ENCODE assay signal across 9 mouse cellular contexts in the genomic region with DNA sequence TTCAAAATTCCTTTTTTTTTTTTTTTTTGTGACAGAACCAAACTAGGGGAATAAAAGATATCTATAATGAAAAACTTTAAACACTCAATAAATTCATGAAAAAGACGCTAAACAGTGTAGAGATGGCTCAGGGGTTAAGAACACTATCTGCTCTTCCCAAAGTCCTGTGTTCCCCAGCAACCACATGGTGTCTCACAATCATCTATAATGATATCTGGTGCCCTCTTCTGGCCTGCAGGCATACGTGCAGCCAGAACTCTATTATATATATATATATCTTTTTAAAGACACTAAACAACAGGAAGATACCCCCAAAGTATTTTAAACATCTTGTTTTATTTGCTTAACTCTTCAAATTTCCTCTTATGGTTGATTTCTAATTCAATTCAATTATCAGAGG.
DNase-seq lines count a peak whose midpoint lies in the region; ATAC-seq and TF ChIP-seq lines count a peak whose summit lies in the region.
"Had no signal": no experiment of that assay in that cellular context is flagged by ENCODE, and none has a peak within 500 bp of the region (broad histone marks: within the 10 kb centered on the region; RNA-seq: fewer than 3 reads in every experiment).

No protein-coding gene starts in this region.

- ATAC-seq in kidney, embryonic 15.5 days (replicated peaks; ENCODE audit: low FRiP score) = no peak
- ATAC-seq in activated CD4-positive, CD25-positive, alpha-beta regulatory T cell, adult 4 months = peak; percentile 94
- 0 out of 2 replicates have a peak, but pooled peaks have one; percentile 56 for ATAC-seq in hindbrain, postnatal 0 days

- peak; percentile 67 for TF ChIP-seq CTCF in hindbrain, postnatal 0 days (IDR thresholded peaks at IDR 0.05; ENCODE audit: low read depth)

- no peak overlapping the region for H3K9ac ChIP-seq in kidney, embryonic 15.5 days
- H3K9ac ChIP-seq in hindbrain, postnatal 0 days (replicated peaks; ENCODE audit: low read length) = no peak overlapping the region
- H3K9ac ChIP-seq: liver, embryonic 15.5 days had no signal

- 12% methylated on average over 2 of the region's 2 CpGs for WGBS in kidney, embryonic 15.5 days
- 11% methylated on average over 2 of the region's 2 CpGs for WGBS in hindbrain, postnatal 0 days

- peaks cover 4% of the 10 kb centered on the region; the same call in 1 of the 2 replicates for H3K4me1 ChIP-seq in kidney, embryonic 15.5 days
- H3K4me1 ChIP-seq in hindbrain, postnatal 0 days (ENCODE audit: insufficient read depth, low read length) = no peaks in the 10 kb centered on the region
- H3K4me1 ChIP-seq: liver, embryonic 15.5 days had no signal

- no peak overlapping the region for H3K4me2 ChIP-seq in kidney, embryonic 15.5 days
- H3K4me2 ChIP-seq in hindbrain, postnatal 0 days (ENCODE audit: low read depth, low read length) = no peak overlapping the region
- H3K4me2 ChIP-seq: liver, embryonic 15.5 days had no signal

- H3K4me3 ChIP-seq in kidney, embryonic 15.5 days (replicated peaks) = no peak overlapping the region
- H3K4me3 ChIP-seq in hindbrain, postnatal 0 days (ENCODE audit: low read length) = no peak overlapping the region
- H3K4me3 ChIP-seq: erythroblast, embryonic 14.5 days; liver, embryonic 15.5 days had no signal

- no peaks in the 10 kb centered on the region for H3K27me3 ChIP-seq in kidney, embryonic 15.5 days
- no peaks in the 10 kb centered on the region for H3K27me3 ChIP-seq in hindbrain, postnatal 0 days (ENCODE audit: insufficient read depth, low read length)
- H3K27me3 ChIP-seq: liver, embryonic 15.5 days had no signal

- DNase-seq in kidney, postnatal 36 days = peak; percentile 4 to 13
- DNase-seq in ES-CJ7 (ENCODE audit: low read depth, low spot score) = peak; percentile 59
- DNase-seq in hindbrain, postnatal 0 days (ENCODE audit: low spot score) = peak; percentile 68
- peak; percentile 12 for DNase-seq in yolk sac, embryonic 10.5 days (ENCODE audit: low spot score)
- DNase-seq in urinary bladder, postnatal 10 days (ENCODE audit: low spot score) = no peak

- no peaks in the 10 kb centered on the region for H3K36me3 ChIP-seq in kidney, embryonic 15.5 days
- no peaks in the 10 kb centered on the region for H3K36me3 ChIP-seq in hindbrain, postnatal 0 days (ENCODE audit: insufficient read depth, low read length)
- H3K36me3 ChIP-seq: liver, embryonic 15.5 days had no signal

- H3K27ac ChIP-seq in kidney, embryonic 15.5 days = no peak overlapping the region
- H3K27ac ChIP-seq in hindbrain, postnatal 0 days = no peak overlapping the region
- H3K27ac ChIP-seq: liver, embryonic 15.5 days had no signal

- H3K9me3 ChIP-seq in kidney, embryonic 15.5 days (replicated peaks) = no peaks in the 10 kb centered on the region
- no peaks in the 10 kb centered on the region for H3K9me3 ChIP-seq in hindbrain, postnatal 0 days (ENCODE audit: low read length)
- H3K9me3 ChIP-seq: liver, embryonic 15.5 days had no signal
